Mouse (Mus musculus): ENCODE measurements around the gene Cdc42bpb. TPM values are rescaled to one million over a fixed set of nuclear protein-coding genes. Genes with fewer than 3 reads are reported as not detected.

Gene Cdc42bpb
- polyA plus RNA-seq, 1 experiment from 2014 or later: 43.4 TPM

DNA sequence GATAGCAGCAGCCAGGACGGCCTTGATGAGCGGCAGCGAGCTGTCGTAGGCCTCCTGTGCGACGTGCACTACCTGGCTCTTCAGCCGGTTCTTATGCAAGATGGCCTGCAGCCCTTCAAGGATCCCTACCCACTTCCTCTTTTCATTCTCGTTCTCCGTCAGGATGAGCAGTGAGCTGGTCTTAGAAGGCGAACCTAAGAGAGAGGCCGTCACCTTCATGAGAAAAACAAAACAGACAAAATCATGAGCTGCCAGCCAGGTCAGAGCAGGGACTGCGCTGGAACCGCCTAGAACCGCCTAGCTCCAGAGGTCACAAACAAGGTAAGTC is 75.5 kb downstream of the Cdc42bpb start:
- no peak overlapping the region for H3K4me2 ChIP-seq (replicated peaks; ENCODE audit: low read depth, low read length)
- H3K36me3 ChIP-seq (ENCODE audit: control insufficient read depth, insufficient read depth, low read length): peaks cover 95% of the 10 kb centered on the region
- no peaks in the 10 kb centered on the region for H3K9me3 ChIP-seq (ENCODE audit: control insufficient read depth, low read length)
- H3K9ac ChIP-seq (ENCODE audit: low read depth, low read length): no peak overlapping the region
- no peak for ATAC-seq (ENCODE audit: low FRiP score, low TSS enrichment)
- WGBS: 94% methylated on average over 14 of the region's 14 CpGs
- H3K4me3 ChIP-seq (ENCODE audit: low read length): no peak overlapping the region
- no peaks in the 10 kb centered on the region for H3K4me1 ChIP-seq (ENCODE audit: control insufficient read depth, insufficient read depth, low read length)
- no peaks in the 10 kb centered on the region for H3K27me3 ChIP-seq (ENCODE audit: control insufficient read depth, insufficient read depth, low read length)
- no peak overlapping the region for H3K27ac ChIP-seq (ENCODE audit: low read depth, low read length)

DNA sequence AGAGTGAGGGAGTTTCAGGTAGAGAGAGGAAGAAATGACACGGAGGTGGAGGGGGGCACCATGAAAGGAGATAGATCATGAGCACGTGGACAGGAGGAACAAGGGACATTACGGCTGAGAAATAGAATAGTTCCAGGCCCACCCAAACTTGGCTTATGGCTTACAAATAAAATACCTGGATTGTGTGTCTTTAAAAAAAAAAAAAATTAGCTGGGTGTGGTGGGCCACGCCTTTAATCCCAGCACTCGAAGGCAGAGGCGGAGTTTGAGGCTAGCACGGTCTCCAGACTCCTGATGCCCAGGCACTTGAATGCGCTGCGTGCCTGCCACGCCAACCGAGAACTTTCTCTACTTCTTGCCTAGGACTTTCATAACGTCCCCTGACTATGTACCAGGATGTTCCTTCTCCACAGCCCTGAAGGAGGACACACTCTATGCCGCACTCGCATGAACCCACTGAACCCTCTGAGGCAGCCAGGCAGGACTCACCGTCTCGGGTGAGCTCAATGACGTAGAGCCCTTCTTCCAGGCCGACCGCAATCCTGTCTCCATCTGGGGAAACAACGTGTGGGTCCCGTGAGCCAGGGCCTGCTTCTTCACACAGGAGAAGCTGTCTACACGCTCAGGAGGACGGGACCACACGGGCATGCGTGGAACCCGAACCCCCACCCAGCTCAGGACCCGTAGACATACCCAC is 76.0 kb downstream of the Cdc42bpb start:
- no peaks in the 10 kb centered on the region for H3K27me3 ChIP-seq (ENCODE audit: control insufficient read depth, insufficient read depth, low read length)
- no peak overlapping the region for H3K4me2 ChIP-seq (replicated peaks; ENCODE audit: low read depth, low read length)
- H3K4me1 ChIP-seq (ENCODE audit: control insufficient read depth, insufficient read depth, low read length): no peaks in the 10 kb centered on the region
- H3K9ac ChIP-seq (ENCODE audit: low read depth, low read length): no peak overlapping the region
- H3K4me3 ChIP-seq (ENCODE audit: low read length): no peak overlapping the region
- 95% methylated on average over 27 of the region's 27 CpGs for WGBS
- no peak overlapping the region for H3K27ac ChIP-seq (ENCODE audit: low read depth, low read length)
- peaks cover 95% of the 10 kb centered on the region for H3K36me3 ChIP-seq (ENCODE audit: control insufficient read depth, insufficient read depth, low read length)
- ATAC-seq (ENCODE audit: low FRiP score, low TSS enrichment): no peak
- H3K9me3 ChIP-seq (ENCODE audit: control insufficient read depth, low read length): no peaks in the 10 kb centered on the region

GRCm38 (mm10) chr12:111293025-111293424 is 84.5 kb downstream of the Cdc42bpb start:
- no peaks in the 10 kb centered on the region for H3K4me1 ChIP-seq (ENCODE audit: control insufficient read depth, insufficient read depth, low read length)
- H3K27me3 ChIP-seq (ENCODE audit: control insufficient read depth, insufficient read depth, low read length): no peaks in the 10 kb centered on the region
- ATAC-seq (ENCODE audit: low FRiP score, low TSS enrichment): no peak
- no peak overlapping the region for H3K4me3 ChIP-seq (ENCODE audit: low read length)
- H3K27ac ChIP-seq (ENCODE audit: low read depth, low read length): no peak overlapping the region
- H3K9me3 ChIP-seq (ENCODE audit: control insufficient read depth, low read length): no peaks in the 10 kb centered on the region
- H3K36me3 ChIP-seq (ENCODE audit: control insufficient read depth, insufficient read depth, low read length): peaks cover 69% of the 10 kb centered on the region
- no peak overlapping the region for H3K4me2 ChIP-seq (replicated peaks; ENCODE audit: low read depth, low read length)
- no peak overlapping the region for H3K9ac ChIP-seq (ENCODE audit: low read depth, low read length)
- 92% methylated on average over 12 of the region's 12 CpGs for WGBS

DNA sequence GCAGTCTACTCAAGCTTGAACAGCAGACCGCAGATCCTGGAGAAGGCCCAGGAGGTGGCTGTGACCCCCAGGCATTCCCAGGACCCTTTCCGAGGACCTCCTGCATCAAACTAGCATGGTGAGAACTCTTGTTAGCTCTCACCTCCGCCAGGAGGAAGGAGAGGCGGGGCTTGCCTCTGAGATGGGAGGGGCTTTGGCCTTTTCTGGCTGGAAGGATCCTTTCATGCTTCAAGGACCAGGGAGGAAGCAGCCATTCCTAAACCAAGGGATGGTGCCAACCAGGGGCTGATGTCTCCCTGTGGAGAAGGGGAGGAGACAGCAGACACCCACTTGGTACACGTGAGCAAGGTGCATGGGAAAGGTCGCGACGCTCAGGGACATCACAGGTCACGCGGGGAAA is 93.0 kb downstream of the Cdc42bpb start:
- Histone ChIP-seq H3K4me1 (ENCODE audit: control insufficient read depth, insufficient read depth, low read length) (peaks cover 4% of the 10 kb centered on the region; the same call in 1 of the 2 replicates), H3K27me3 (ENCODE audit: control insufficient read depth, insufficient read depth, low read length) (no peaks in the 10 kb centered on the region), H3K4me3 (ENCODE audit: low read length) (peak overlapping the region; percentile 13; the same call in 1 of the 2 replicates), H3K36me3 (ENCODE audit: control insufficient read depth, insufficient read depth, low read length) (no peaks in the 10 kb centered on the region), H3K9ac (ENCODE audit: low read depth, low read length) (no peak overlapping the region), H3K4me2 (replicated peaks; ENCODE audit: low read depth, low read length) (peak overlapping the region; percentile 29), H3K27ac (ENCODE audit: low read depth, low read length) (no peak overlapping the region), H3K9me3 (ENCODE audit: control insufficient read depth, low read length) (no peaks in the 10 kb centered on the region)
- 16% methylated on average over 10 of the region's 10 CpGs for WGBS
- peak; percentile 78 for ATAC-seq (ENCODE audit: low FRiP score, low TSS enrichment)

DNA sequence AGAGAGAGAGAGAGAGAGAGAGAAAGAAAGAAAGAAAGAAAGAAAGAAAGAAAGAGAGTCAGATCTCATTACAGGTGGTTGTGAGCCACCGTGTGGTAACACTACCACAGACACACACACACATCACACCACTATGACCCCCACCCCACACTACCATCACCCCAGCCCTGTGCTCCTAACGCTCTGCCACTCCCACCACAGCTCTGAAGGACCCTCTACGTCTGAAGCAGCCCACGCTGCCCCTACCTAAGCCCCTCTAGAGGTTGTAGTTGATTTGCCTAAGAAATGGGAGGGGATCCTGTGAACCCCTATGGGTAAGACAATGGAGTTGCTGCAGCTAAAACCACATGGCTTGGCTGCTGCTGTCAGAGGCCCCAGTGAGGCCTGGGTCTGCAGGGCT is 93.9 kb downstream of the Cdc42bpb start:
- ATAC-seq (ENCODE audit: low FRiP score, low TSS enrichment): no peak
- no peaks in the 10 kb centered on the region for H3K27me3 ChIP-seq (ENCODE audit: control insufficient read depth, insufficient read depth, low read length)
- no peaks in the 10 kb centered on the region for H3K36me3 ChIP-seq (ENCODE audit: control insufficient read depth, insufficient read depth, low read length)
- no peak overlapping the region for H3K27ac ChIP-seq (ENCODE audit: low read depth, low read length)
- H3K4me2 ChIP-seq (replicated peaks; ENCODE audit: low read depth, low read length): no peak overlapping the region
- WGBS: 84% methylated on average over 4 of the region's 4 CpGs
- peaks cover 6% of the 10 kb centered on the region; the same call in 1 of the 2 replicates for H3K9me3 ChIP-seq (ENCODE audit: control insufficient read depth, low read length)
- no peak overlapping the region for H3K9ac ChIP-seq (ENCODE audit: low read depth, low read length)
- peaks cover 4% of the 10 kb centered on the region; the same call in 1 of the 2 replicates for H3K4me1 ChIP-seq (ENCODE audit: control insufficient read depth, insufficient read depth, low read length)
- no peak overlapping the region for H3K4me3 ChIP-seq (ENCODE audit: low read length)

DNA sequence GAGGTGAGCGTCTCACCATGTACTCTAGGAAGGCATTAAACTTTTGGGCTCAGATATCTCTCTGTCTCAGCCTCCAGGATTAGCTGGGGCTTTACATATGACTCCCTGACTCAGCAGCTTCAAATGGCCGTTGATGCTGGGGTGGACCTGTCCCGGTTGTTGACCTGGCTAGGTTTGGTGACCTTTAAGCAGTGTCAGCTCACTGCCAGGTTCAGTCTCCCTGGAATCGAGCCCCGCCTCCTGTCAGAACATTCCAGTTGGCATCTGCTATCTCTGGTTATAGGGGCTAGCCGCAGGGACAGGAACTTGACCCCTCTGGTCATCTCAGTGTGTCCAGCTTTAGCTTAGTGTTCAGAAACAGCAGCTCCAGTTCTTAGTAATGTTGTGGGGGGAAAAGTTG is 101.1 kb downstream of the Cdc42bpb start:
- Histone ChIP-seq H3K36me3 (ENCODE audit: control insufficient read depth, insufficient read depth, low read length) (no peaks in the 10 kb centered on the region), H3K4me3 (ENCODE audit: low read length) (no peak overlapping the region), H3K27me3 (ENCODE audit: control insufficient read depth, insufficient read depth, low read length) (peaks cover 60% of the 10 kb centered on the region), H3K9ac (ENCODE audit: low read depth, low read length) (no peak overlapping the region), H3K4me1 (ENCODE audit: control insufficient read depth, insufficient read depth, low read length) (peaks cover 18% of the 10 kb centered on the region), H3K9me3 (ENCODE audit: control insufficient read depth, low read length) (peaks cover 6% of the 10 kb centered on the region; the same call in 1 of the 2 replicates), H3K27ac (ENCODE audit: low read depth, low read length) (no peak overlapping the region), H3K4me2 (replicated peaks; ENCODE audit: low read depth, low read length) (no peak overlapping the region)
- WGBS: 40% methylated on average over 6 of the region's 6 CpGs
- no peak for ATAC-seq (ENCODE audit: low FRiP score, low TSS enrichment)

GRCm38 (mm10) chr12:111275150-111275841 is 102.2 kb downstream of the Cdc42bpb start:
- Histone ChIP-seq H3K9ac (ENCODE audit: low read depth, low read length) (peak overlapping the region; percentile 45), H3K4me3 (ENCODE audit: low read length) (peak overlapping the region; percentile 45), H3K4me2 (replicated peaks; ENCODE audit: low read depth, low read length) (peak overlapping the region; percentile 67), H3K9me3 (ENCODE audit: control insufficient read depth, low read length) (peaks cover 6% of the 10 kb centered on the region; the same call in 1 of the 2 replicates), H3K36me3 (ENCODE audit: control insufficient read depth, insufficient read depth, low read length) (no peaks in the 10 kb centered on the region), H3K27me3 (ENCODE audit: control insufficient read depth, insufficient read depth, low read length) (peaks cover 70% of the 10 kb centered on the region), H3K4me1 (ENCODE audit: control insufficient read depth, insufficient read depth, low read length) (peaks cover 18% of the 10 kb centered on the region), H3K27ac (ENCODE audit: low read depth, low read length) (no peak overlapping the region)
- peak; percentile 14; the same call in 1 of the 2 replicates for ATAC-seq (ENCODE audit: low FRiP score, low TSS enrichment)
- WGBS: under 1% methylated on average over 46 of the region's 58 CpGs

- no peaks in the 10 kb centered on the region for H3K36me3 ChIP-seq (ENCODE audit: control insufficient read depth, insufficient read depth, low read length)
- peak overlapping the region; percentile 45 for H3K4me3 ChIP-seq (ENCODE audit: low read length)
- H3K4me1 ChIP-seq (ENCODE audit: control insufficient read depth, insufficient read depth, low read length): peaks cover 18% of the 10 kb centered on the region
- no peak for ATAC-seq (ENCODE audit: low FRiP score, low TSS enrichment)
- WGBS: 3% methylated on average over 78 of the region's 80 CpGs
- peaks cover 77% of the 10 kb centered on the region for H3K27me3 ChIP-seq (ENCODE audit: control insufficient read depth, insufficient read depth, low read length)
- H3K9me3 ChIP-seq (ENCODE audit: control insufficient read depth, low read length): peaks cover 6% of the 10 kb centered on the region; the same call in 1 of the 2 replicates
- H3K4me2 ChIP-seq (replicated peaks; ENCODE audit: low read depth, low read length): peak overlapping the region; percentile 67
- H3K27ac ChIP-seq (ENCODE audit: low read depth, low read length): no peak overlapping the region
- peak overlapping the region; percentile 45 for H3K9ac ChIP-seq (ENCODE audit: low read depth, low read length)
Observed at GRCm38 (mm10) chr12:111274447-111275149, 102.9 kb downstream of the Cdc42bpb start.

Measured in kidney, embryonic 14.5 days (tissue).